Comparison of ENCODE assay signal across 10 mouse cellular contexts in the genomic region with DNA sequence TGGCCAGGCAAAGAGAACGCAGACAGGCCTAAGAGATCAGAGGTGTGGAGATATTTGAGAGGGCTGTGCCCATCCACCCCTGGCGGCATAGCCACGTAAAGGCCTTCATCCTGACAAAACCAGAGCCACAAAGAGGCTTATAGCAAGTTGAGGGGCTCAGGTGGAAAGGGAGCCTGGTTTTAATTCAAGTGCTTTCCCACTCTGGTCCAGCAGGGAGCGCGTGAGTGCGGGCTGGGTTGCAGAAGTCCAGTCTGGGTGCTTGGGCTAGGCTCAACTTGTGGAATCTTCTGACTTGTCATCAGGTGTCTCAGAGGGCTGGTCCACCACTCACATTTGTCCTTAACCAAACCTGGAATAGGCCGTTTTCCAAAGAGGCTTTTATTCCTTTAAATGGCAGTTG. TPM values are rescaled to one million over a fixed set of nuclear protein-coding genes. Genes with fewer than 3 reads are reported as not detected.
DNase-seq lines count a peak whose midpoint lies in the region; ATAC-seq lines count a peak whose summit lies in the region.
"Had no signal": no experiment of that assay in that cellular context is flagged by ENCODE, and none has a peak within 500 bp of the region (broad histone marks: within the 10 kb centered on the region; RNA-seq: fewer than 3 reads in every experiment).

No protein-coding gene starts in this region.

- peaks cover 5% of the 10 kb centered on the region for H3K4me1 ChIP-seq in forebrain, embryonic 16.5 days (replicated peaks; ENCODE audit: control insufficient read depth, insufficient read depth, low read length)

- H3K27ac ChIP-seq in forebrain, embryonic 16.5 days (ENCODE audit: low read length): no peak overlapping the region
- H3K27ac ChIP-seq: heart, embryonic 15.5 days; stomach, embryonic 15.5 days had no signal

- H3K4me3 ChIP-seq in forebrain, embryonic 16.5 days (replicated peaks; ENCODE audit: low read length): no peak overlapping the region
- H3K4me3 ChIP-seq: heart, embryonic 15.5 days; stomach, embryonic 15.5 days had no signal

- no peaks in the 10 kb centered on the region for H3K9me3 ChIP-seq in forebrain, embryonic 16.5 days (ENCODE audit: control insufficient read depth, low read length)
- H3K9me3 ChIP-seq: heart, embryonic 15.5 days; stomach, embryonic 15.5 days had no signal

- no peak overlapping the region for H3K4me2 ChIP-seq in forebrain, embryonic 16.5 days (ENCODE audit: low read length)
- H3K4me2 ChIP-seq: heart, embryonic 15.5 days; stomach, embryonic 15.5 days had no signal

- peak; percentile 23; the same call in 1 of the 2 replicates for ATAC-seq in forebrain, embryonic 16.5 days

- peak; percentile 10 to 74 for DNase-seq in urinary bladder, adult 18-20 months (ENCODE audit: low spot score in 2 of 2)
- DNase-seq in urinary bladder, postnatal 10 days (ENCODE audit: low spot score): no peak
- peak; percentile 53 for DNase-seq in c-Kit-positive CD71-negative TER-119-negative erythroid progenitor cells, embryonic 14.5 days (ENCODE audit: low read depth)
- DNase-seq in kidney, adult 9 months: peak; percentile 64
- peak; percentile 32 to 55 for DNase-seq in lung, adult 18-20 months
- peak; percentile 71 for DNase-seq in right cerebral cortex, adult 18-20 months
- DNase-seq in urinary bladder, postnatal 36 days (ENCODE audit: low spot score in 2 of 2): peak; percentile 39 to 58

- no peaks in the 10 kb centered on the region for H3K36me3 ChIP-seq in forebrain, embryonic 16.5 days (ENCODE audit: control insufficient read depth, insufficient read depth)
- H3K36me3 ChIP-seq: heart, embryonic 15.5 days; stomach, embryonic 15.5 days had no signal

- peaks cover 16% of the 10 kb centered on the region for H3K27me3 ChIP-seq in forebrain, embryonic 16.5 days (replicated peaks; ENCODE audit: control insufficient read depth, insufficient read depth, low read length)

- 15% methylated on average over 7 of the region's 7 CpGs for WGBS in forebrain, embryonic 16.5 days

- no peak overlapping the region for H3K9ac ChIP-seq in forebrain, embryonic 16.5 days (replicated peaks; ENCODE audit: low read depth, low read length)
- H3K9ac ChIP-seq: heart, embryonic 15.5 days; stomach, embryonic 15.5 days had no signal

RNA-seq across cellular contexts. Expression of a gene that starts 1.7 kb away (rescaled TPM):
- polyA plus RNA-seq in forebrain, embryonic 16.5 days (2015; fragmentation: Nextera tagmentation; extraction: Ambion mirVana): 11.4 and 17.1 TPM in 2 replicates

RNA-seq across cellular contexts. Expression of a gene that starts 56.8 kb away (rescaled TPM):
- 45.7 and 48.5 TPM in 2 replicates for polyA plus RNA-seq in forebrain, embryonic 16.5 days (2015; fragmentation: Nextera tagmentation; extraction: Ambion mirVana)
